Mouse (Mus musculus): ENCODE data around the gene Gm37240. TPM values are rescaled to one million over a fixed set of nuclear protein-coding genes. Genes with fewer than 3 reads are reported as not detected.

Gene Gm37240
- total RNA-seq, 1 experiment from 2014 or later, result not detected

- no peak for ATAC-seq (replicated peaks; ENCODE audit: insufficient number of reproducible peaks, low FRiP score, low TSS enrichment, poor library complexity, severe bottlenecking)
Measured at GRCm38 (mm10) chr3:85301336-85301735, 586.0 kb downstream of the Gm37240 start.

GRCm38 (mm10) chr3:85299649-85300550 is 587.4 kb downstream of the Gm37240 start:
- no peak for ATAC-seq (replicated peaks; ENCODE audit: insufficient number of reproducible peaks, low FRiP score, low TSS enrichment, poor library complexity, severe bottlenecking)

DNA sequence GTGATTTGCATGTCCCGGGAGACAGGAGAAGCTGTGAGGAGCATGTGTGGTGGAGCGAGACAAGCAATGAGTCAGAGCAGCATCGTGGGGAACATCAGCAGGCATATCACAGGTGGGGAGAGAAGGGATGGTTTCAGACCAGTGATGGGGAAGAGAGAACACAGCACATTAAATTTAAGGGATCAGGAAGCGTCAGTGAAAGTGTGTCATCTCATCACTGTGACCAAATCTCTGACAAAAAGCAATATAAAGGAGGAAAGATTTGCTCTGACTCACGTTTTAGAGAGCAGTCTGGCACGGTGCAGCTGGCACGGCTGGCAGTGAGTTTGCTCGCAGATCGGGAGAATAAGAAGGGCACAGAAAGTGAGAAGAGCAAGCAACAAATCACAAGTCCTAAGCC is 592.1 kb downstream of the Gm37240 start:
- ATAC-seq (replicated peaks; ENCODE audit: insufficient number of reproducible peaks, low FRiP score, low TSS enrichment, poor library complexity, severe bottlenecking), result no peak

GRCm38 (mm10) chr3:85287627-85288026 is 599.7 kb downstream of the Gm37240 start:
- no peak for ATAC-seq (replicated peaks; ENCODE audit: insufficient number of reproducible peaks, low FRiP score, low TSS enrichment, poor library complexity, severe bottlenecking)

GRCm38 (mm10) chr3:85284483-85284882 is 602.8 kb downstream of the Gm37240 start:
- ATAC-seq (replicated peaks; ENCODE audit: insufficient number of reproducible peaks, low FRiP score, low TSS enrichment, poor library complexity, severe bottlenecking), result no peak

GRCm38 (mm10) chr3:85282816-85283215 is 604.5 kb downstream of the Gm37240 start:
- no peak for ATAC-seq (replicated peaks; ENCODE audit: insufficient number of reproducible peaks, low FRiP score, low TSS enrichment, poor library complexity, severe bottlenecking)

DNA sequence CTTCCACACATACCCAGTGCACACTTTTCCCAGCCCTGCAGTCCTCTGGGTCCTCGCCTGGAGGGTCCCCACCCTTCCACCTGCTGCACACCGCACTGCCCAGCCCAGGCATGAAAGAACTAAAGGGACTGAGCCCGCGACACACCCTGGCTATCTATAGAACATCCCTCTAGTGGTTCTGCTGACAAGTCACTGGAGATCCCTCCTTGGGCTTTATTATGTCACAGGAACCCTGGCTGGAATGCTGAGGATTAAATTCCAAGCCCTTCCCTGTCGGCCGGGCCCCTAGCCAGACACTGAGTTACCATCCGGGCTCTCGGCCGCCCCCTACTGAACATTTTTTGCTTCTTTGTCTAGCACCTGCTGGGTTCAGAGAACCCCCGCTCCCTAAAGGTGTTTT is 612.2 kb downstream of the Gm37240 start:
- ATAC-seq (replicated peaks; ENCODE audit: insufficient number of reproducible peaks, low FRiP score, low TSS enrichment, poor library complexity, severe bottlenecking), result no peak

- ATAC-seq (replicated peaks; ENCODE audit: insufficient number of reproducible peaks, low FRiP score, low TSS enrichment, poor library complexity, severe bottlenecking), result no peak
Measured at GRCm38 (mm10) chr3:85271491-85271890, 615.8 kb downstream of the Gm37240 start.

DNA sequence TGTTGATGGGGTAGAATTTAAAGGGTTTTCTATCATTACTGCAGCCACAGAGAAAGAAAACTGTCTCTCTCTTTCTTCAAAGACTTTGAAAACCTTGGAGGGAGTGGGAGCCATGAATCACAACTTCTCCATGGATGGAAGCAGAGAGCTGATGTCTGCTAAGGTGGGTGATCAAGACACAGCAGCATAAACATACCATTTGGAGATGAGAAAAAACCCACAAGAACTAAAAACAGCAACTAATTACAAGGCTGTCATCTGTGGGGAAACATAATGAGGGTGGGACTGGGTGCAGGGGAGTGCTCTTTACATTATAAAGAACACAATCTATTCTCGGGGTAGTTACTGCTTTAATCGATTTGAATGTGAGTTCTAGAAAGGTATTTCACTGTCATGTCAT is 622.4 kb downstream of the Gm37240 start:
- no peak for ATAC-seq (replicated peaks; ENCODE audit: insufficient number of reproducible peaks, low FRiP score, low TSS enrichment, poor library complexity, severe bottlenecking)

GRCm38 (mm10) chr3:85264546-85264945 is 622.8 kb downstream of the Gm37240 start:
- ATAC-seq (replicated peaks; ENCODE audit: insufficient number of reproducible peaks, low FRiP score, low TSS enrichment, poor library complexity, severe bottlenecking), result no peak

- ATAC-seq (replicated peaks; ENCODE audit: insufficient number of reproducible peaks, low FRiP score, low TSS enrichment, poor library complexity, severe bottlenecking), result no peak
Measured at GRCm38 (mm10) chr3:85254526-85254925, 632.8 kb downstream of the Gm37240 start.

- no peak for ATAC-seq (replicated peaks; ENCODE audit: insufficient number of reproducible peaks, low FRiP score, low TSS enrichment, poor library complexity, severe bottlenecking)
Measured at GRCm38 (mm10) chr3:85251631-85252030, 635.7 kb downstream of the Gm37240 start.

DNA sequence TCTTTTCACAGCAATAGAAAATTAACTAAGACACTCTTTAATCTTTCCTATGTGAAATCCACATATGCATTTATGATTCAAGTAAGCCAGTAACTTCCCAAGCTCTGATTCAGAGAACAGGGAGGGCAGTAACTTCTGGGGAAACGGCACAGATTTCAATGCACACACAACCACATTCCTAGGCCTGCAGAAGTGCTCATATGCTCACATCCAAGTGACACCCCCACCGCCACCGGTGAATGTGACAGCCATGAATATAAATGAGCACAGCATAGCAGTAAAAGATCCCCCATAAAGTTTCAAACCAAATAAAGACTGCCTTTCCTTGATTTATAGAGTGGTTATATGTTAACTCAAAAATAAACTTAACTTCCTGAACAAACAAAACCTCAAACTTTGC is 641.2 kb downstream of the Gm37240 start:
- no peak for ATAC-seq (replicated peaks; ENCODE audit: insufficient number of reproducible peaks, low FRiP score, low TSS enrichment, poor library complexity, severe bottlenecking)

DNA sequence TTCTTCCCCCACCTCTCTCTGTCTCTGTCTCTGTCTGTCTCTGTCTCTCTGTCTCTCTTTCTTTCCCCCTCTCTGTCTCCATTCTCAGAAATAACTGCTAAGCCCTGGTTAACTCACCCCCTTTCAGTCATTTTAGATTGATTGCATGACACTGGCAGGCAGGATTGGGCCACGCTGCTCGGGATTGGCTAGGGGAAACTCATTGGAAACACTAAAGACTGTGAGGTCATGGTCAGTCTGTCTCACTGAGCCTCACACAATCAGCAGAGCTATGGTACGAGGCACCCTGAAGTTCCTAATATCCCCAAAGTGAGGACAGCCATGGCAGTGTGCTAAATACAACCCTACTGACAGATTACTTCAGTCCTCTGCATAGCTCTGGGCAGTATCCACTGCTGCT is 650.8 kb downstream of the Gm37240 start:
- no peak for ATAC-seq (replicated peaks; ENCODE audit: insufficient number of reproducible peaks, low FRiP score, low TSS enrichment, poor library complexity, severe bottlenecking)

DNA sequence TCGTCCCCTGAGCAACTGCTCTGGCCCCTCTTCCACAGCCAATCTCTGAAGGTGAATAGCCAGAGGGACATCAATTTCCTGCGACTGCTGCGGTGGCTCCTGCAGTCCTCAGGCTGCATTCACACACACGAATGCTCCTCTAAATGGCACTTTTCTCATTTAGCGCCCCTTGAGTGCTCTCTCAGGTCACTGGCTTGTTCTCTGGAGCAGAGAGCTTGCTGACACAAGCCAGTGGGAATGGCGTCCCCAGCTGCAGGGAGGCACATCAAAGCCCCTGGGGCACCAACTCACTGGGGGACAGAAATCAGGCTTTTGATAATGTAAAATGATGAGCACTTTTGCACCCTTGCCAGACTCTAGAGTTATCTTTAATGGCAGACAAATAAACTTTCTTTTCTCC is 654.5 kb downstream of the Gm37240 start:
- no peak for ATAC-seq (replicated peaks; ENCODE audit: insufficient number of reproducible peaks, low FRiP score, low TSS enrichment, poor library complexity, severe bottlenecking)

GRCm38 (mm10) chr3:85222046-85222445 is 665.3 kb downstream of the Gm37240 start:
- no peak for ATAC-seq (replicated peaks; ENCODE audit: insufficient number of reproducible peaks, low FRiP score, low TSS enrichment, poor library complexity, severe bottlenecking)

DNA sequence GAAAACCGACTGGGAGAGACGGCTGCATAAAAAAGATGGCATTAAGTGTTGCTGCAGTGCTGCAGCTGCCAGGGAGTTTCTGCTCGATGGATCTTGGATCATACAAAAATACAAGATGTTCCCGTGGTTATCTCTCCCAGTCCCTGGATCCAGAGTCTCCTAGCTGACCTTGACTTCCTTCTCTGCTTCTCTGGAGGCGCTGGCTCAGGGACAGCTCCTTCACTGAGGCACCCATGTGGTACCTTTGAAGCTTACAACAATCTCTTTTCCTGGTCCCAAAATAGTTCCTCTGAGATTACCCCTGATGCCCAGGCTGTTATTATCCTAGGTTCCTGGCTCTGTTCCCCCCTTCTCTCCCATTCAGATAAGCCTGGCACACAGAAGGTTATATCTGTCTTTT is 672.4 kb downstream of the Gm37240 start:
- ATAC-seq (replicated peaks; ENCODE audit: insufficient number of reproducible peaks, low FRiP score, low TSS enrichment, poor library complexity, severe bottlenecking), result no peak

- ATAC-seq (replicated peaks; ENCODE audit: insufficient number of reproducible peaks, low FRiP score, low TSS enrichment, poor library complexity, severe bottlenecking), result no peak
Measured at GRCm38 (mm10) chr3:85212751-85213350, 674.5 kb downstream of the Gm37240 start.

GRCm38 (mm10) chr3:85209887-85210844 is 677.2 kb downstream of the Gm37240 start:
- no peak for ATAC-seq (replicated peaks; ENCODE audit: insufficient number of reproducible peaks, low FRiP score, low TSS enrichment, poor library complexity, severe bottlenecking)

Data from monocyte, adult 5-6 weeks (primary cell).